Mouse (Mus musculus) Muller cell, postnatal 12 days (primary cell): ENCODE measurements around the gene Trim30b.
"Not testable (repeated sequence)": the region's sequence is repeated elsewhere in the genome, so short reads cannot be mapped to it uniquely, and the experiment has no call there.

ENCODE experiments used
- DNase-seq: peaks from one replicate; pipeline ENCODE4 v3.0.0-alpha.2; 2015; ENCODE audit errors: inconsistent ontology term

The Trim30b gene

DNA sequence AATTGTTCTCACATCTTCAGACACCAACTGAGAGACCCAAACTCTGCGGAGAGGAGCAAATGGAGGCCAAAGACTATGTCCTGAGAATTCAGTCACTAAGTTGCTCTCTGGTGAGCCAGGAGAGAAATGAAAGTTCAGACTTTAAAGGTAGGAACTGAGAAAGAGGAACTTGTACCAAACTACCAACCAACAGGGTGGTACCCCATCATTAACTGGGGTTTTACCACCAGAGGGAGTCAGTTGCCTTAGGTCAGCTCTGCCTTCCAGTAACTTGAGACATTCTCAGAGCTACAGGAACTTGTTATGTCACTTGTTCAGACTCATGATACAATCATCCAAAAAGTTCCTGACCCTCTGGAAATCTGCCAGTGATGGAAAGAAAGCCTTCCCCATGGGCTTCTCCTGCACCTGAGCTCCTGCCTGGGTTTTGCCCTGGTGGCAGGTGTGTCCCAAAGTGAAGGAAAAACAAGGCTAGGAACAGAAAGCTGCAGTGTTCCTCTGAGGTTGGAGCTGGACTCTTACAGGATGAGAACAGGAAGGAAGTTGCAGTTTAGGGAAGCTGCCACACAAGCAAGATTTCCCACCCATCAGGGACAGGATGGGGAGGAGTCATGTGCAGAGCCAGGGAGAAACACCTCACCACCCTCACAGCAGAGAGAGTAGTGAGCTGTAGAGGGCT, at the start of gene Trim30b:
TSS of gene Trim30b (minus strand) at position 149 of the 679 bp plus-strand sequence.
- DNase-seq, result no peak

DNA sequence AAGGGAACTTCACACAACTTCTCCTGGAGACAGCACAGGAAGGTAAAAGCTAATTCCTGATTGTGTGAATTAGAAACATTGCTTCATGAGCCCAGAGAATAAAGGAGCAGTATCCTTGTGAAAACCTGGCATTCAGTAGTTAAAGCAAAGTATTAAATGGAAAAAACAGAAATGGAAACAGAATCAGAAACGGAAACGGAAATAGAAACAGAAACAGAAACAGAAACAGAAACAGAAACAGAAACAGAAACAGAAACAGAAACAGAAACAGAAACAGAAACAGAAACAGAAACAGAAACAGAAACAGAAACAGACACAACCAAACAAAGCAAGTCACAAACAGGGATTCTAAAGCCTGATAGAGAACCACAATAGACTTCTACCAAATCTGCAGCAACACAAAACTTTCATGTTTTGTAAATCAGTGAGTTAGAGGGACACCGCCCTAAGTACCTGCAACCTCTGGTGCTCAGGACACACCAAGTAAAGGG, 34.8 kb upstream of the Trim30b start:
- no peak for DNase-seq

DNA sequence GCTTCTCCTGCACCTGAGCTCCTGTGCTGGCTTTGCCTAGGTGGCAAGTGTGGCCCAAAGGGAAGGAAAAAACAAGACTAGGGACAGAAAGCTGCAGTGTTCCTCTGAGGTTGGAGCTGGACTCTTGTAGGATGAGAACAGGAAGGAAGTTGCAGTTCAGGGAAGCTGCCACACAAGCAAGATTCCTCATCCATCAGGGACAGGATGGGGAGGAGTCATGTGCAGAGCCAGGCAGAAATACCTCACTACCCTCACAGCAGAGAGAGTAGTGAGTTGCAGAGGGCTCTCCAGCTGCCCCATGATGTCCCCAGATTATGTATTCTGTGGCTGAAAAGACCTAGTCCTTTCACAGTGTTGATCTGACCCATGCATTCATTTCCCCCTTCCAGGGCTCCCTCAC, 31.5 kb upstream of the Trim30b start:
- no peak for DNase-seq

DNA sequence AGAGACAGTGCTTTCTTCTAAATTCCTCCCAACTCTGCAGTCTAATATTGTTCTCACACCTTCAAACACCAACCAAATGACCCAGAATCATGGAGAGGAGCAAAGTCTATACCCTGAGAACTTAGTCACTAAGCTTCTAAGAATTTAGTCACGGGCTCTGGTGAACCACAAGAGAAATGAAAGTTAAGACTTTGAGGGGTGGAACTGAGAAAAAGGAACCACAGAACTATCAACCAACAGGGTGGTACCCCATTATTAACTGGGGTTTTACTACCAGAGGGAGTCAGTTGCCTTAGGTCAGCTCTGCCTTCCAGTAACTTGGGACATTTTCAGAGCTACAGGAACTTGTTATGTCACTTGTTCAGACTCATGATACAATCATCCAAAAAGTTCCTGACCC, 31.0 kb upstream of the Trim30b start, which contains the start of gene Trim30c:
TSS of gene Trim30c (minus strand) at position 140 of the 400 bp plus-strand sequence.
- no peak for DNase-seq

DNA sequence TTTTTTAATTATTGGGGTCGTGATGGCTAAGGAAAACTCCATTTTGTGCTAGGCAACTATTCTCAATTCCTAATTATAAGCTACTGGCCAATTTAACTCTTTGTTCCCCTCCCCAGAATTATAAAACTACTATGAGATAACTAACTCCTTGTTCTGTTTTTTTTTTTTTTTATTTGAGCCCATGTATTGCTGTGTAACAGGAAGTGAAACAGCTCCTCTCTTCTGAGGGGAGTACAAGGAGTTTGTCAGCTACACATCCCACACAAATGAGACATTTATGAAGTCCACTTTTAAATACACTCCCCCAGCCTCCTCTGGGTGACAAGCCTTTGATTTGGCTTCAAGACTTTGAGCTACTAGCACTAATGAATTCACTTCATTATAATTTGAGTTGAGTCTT, 28.8 kb upstream of the Trim30b start:
- no peak for DNase-seq

DNA sequence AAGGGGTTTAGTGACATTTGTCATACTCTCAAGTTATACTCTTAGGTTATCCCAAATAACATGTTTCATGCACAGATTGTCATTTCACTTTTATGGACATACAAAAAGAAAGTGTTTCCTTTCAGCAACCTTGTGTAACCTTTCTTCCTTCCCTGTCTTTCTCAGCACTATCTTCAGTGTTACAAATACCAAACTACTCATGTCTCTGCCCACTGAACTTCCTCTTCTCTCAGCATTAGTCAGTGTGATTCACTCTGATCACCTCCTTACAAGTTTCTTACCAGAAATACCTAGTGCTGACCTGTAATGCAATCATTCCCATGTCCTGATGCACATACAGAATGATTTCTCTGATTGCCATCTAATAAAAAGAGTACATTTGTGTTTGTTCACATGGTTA, 3.3 kb downstream of the Trim30b start:
- DNase-seq, result no peak

DNA sequence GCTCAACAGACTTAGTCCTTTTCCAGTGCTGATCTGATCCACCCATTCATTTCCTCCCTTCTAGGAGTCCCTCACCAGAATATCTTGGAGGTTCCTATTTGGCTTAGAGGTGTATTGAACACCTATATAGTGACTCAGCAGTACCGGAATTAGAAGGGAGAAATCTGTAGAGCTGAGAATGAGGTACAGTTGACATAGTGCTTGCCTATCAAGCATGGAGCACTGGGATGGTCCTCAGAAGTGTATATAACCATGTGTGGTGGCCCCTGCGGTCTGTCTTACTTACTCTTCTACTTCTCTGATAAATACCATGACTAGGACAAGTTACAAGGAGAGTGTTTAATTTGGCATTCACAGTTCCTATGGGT, 16.1 kb downstream of the Trim30b start:
- no peak for DNase-seq

DNA sequence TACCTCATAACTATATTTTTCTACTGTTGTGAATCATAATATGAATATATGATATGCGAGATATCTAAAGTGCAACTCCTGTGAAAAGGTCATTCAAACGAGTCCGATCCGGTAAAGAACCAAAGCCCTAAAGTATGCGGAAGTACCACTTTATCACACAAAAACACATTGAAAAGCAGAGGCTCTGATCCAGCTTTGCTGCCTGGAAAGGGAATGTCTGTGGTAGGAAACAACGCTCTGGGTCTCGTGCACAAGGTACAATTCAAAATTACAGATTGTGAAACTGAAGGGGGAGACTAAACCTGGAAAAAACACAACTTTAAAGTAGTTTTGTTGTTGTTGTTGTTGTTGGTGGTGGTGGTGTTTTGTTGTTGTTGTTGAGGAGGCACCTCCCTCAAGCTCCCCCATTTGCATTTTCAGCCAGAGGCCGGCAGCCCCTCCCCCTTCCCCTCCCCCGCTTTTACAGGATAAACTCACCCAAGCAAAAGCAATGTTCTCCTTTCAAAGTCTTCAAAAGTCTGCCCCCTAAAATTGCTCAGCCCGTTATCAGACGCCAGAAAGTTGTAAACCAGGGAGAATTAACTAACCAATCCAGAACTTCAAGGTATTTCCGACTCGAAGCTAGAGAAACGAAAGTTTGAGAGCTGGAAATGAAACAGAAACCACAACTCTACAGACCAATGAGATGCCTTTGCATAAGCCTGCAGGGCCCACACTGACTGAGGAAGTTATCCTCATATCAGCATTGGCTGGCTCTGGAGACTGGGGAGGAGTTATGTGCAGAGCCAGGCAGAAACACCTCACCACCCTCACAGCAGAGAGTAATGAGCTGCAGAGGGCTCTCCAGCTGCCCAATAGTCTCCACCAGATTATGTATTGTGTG, 16.7 kb downstream of the Trim30b start, which contains the start of gene Trim12c:
TSS of gene Trim12c (minus strand) at position 646 of the 883 bp plus-strand sequence.
- DNase-seq, result peak; percentile 78

DNA sequence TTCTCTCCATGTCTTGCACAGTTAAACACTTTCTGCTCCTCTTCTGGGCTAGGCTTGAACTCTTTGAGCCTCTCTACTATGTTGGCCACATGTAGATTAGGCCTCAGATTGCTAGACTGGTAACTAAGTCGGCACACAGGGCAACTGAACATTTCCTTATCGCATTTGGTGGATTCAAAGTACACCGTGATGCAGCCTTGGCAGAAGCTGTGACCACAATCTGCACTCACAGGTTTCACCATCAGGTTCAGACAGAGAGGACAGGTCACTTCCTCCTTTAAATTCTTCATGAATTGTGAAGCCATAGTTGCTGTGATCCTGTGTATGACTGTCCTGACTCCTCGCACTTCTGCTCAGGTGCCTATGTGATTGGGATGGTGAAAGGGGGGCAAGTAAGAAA, 21.6 kb downstream of the Trim30b start:
- not testable (repeated sequence) for DNase-seq

DNA sequence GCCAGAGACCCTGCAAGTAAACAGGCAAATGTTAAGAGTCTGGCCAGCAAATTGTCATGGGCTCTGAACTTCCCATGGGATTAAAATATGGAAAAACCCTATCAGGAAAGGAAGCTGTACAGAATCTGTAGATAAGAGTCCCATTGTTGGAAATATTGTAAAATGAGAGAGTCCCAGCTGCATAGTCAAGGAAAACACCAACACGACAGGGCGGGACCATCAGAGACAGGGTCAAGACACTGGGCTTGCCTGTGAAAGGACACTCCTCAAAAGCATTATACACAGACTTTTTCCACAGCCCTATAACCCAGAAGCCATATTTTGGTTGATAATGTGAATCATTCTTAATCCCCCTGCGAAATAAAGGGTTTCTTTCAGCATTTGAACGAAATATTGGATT, 28.9 kb downstream of the Trim30b start:
- not testable (repeated sequence) for DNase-seq

DNA sequence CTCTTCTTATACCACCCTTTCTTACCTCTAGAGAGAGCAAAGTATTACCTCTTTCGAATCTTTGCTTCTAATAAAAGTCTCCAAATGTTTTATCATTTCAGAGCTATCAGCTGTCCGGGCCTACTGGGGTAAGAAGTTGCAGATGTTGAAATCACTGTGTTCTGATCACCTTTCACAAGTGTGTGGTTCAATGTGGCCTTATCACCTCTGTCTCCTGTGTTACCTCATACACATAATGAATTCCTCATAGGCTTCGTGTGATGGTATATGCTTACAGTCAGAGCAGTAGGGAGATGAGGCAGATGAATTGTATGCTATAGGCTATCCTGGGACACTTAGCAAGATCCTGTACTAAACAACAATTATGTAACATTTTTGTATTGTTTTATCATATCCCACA, 34.1 kb downstream of the Trim30b start:
- not testable (repeated sequence) for DNase-seq

DNA sequence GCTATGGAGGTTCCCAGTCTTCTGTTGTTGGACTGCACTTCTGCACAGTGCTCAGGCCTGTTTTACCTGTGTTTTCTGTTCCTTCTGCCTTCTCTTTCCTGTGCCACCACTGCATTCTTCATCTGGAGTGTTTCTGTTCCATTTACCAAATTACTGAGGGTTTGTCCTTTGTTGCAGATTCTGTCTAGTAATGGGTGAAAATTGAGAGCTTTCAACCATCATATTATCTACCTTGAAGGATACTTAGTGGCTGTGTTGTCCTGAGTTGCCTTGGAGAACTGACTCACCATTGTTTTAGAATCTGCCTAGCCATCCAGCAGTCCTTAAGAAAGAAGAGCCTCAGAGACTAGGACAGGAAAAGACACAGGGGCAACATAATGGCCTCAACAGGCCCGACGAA, 40.5 kb downstream of the Trim30b start, which contains the start of gene Trim34b:
TSS of gene Trim34b (plus strand) at position 301 of the 400 bp plus-strand sequence.
- not testable (repeated sequence) for DNase-seq

DNA sequence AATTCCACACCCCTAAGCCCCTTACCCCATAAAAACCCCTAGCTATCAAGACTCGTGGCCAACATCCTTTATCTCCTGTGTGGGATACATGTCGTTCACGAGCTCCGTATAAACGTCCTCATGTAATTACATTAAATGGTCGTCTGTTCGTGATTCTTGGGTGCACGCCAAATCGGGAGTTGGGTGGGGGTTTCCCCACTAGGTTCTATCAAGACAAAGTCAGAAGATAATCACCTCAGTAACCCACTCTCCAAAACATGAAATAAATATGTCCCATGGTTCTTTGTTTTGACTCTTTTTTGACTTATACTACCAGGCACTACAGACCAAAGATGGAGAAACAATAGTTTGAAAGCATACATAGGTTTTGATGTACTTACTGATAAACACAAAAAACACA, 47.7 kb downstream of the Trim30b start:
- no peak for DNase-seq

DNA sequence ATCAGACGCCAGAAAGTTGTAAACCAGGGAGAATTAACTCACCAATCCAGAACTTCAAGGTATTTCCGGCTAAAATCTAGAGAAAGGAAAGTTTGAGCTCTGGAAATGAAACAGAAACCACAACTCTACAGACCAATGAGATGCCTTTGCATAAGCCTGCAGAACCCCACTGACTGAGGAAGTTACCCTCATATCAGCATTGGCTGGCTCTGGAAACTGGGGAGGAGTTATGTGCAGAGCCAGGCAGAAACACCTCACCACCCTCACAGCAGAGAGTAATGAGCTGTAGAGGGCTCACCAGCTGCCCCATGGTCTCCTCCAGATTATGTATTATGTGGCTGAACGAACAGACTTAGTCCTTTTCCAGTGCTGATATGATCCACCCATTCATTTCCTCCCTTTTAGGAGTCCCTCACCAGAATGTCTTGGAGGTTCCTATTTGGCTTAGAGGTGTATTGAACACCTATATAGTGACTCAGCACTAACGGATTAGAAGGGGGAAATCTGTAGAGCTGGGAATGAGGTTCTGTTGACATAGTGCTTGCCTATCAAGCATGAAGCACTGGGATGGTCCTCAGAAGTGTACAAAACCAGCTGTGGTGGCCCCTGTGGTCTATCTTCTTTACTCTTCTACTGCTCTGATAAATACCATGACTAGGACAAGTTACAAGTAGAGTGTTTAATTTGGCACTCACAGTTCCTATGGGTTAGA, 54.2 kb downstream of the Trim30b start, which contains the start of gene Trim12a:
TSS of gene Trim12a (minus strand) at position 98 of the 712 bp plus-strand sequence.
- peak; percentile 16 for DNase-seq

DNA sequence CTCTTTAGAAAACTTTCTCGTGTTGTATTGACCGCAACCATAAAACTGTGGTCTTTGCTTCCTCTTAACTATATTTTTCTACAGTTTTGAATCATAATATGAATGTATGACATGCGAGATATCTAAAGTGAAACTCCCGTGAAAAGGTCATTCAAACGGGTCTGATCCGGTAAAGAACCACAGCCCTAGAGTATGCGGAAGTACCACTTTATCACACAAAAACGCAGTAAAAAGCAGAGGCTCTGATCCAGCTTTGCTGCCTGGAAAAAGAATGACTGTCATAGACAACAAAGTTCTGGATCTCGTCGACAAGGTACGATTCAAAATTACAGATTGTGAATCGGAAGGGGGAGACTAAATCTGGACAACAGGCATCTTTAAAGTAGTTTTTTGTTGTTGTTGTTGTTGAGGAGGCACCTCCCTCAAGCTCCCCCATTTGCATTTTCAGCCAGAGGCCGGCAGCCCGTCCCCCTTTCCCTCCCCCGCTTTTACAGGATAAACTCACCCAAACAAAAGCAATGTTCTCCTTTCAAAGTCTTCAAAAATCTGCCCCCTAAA, 54.8 kb downstream of the Trim30b start:
- peak; percentile 72 for DNase-seq
